Mouse (Mus musculus): ENCODE measurements around the gene Sema5a. TPM values are rescaled to one million over a fixed set of nuclear protein-coding genes. Genes with fewer than 3 reads are reported as not detected.
"Not testable (repeated sequence)": the region's sequence is repeated elsewhere in the genome, so short reads cannot be mapped to it uniquely, and the experiment has no call there.

Sema5a gene
- 1 to 10 TPM; 4.2 to 8.8 (median 5.5) TPM for total RNA-seq (2022)

DNA sequence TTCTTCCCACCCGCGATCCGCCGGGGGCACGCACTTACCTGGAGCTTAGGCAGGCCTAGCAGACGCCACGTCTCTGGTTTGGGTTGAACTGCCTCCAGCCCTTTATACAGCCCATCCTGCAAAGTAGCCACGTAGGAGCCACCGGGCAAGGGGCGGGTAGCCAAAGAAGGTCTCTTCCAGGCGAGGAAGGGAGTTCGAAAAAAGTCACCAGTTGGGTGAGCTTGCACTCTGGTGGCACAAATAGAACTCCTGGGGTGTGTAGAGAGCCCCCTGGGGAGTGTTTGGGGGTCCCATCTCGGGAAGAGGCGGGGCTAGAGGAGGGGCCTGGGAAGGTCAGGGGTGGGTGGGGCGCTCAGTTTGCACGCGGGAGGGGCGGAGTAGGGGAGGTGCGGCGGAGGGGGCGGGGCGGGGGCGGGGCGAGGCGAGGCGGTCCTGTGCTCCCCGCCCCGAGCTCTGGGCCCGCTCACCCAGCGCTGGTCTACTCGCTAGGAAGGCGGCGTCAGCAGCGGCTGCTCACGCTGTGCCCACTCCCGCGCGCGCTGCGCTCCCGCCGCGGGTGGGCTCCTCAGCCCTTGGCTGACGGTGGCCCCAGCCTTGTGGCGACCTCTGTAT, at the start of gene Sema5a:
Gene Sema5a, plus strand, starts transcription at position 467 of the 612 bp plus-strand sequence.
- DNase-seq (ENCODE audit: low spot score), result peak; percentile 66

DNA sequence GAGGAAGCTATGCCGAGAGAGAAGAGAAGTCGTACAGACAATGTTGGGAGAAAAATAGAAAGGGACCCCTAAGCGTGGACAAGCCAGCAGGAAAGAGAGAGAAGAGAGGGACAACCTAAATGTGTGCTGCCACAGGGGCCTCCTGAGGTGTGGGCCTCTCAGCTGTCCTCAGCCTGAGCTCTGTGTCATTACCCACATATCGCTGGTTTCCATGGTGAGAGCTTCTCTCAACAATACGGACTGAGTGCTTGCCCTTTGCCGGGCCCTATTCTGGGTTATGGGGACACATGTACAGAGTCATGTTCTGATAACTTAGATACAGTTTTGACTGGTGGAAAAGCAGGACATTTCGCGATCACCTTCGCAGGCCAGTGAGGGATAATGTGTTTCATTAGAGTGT, 46.5 kb upstream of the Sema5a start:
- DNase-seq (ENCODE audit: low spot score), result no peak

DNA sequence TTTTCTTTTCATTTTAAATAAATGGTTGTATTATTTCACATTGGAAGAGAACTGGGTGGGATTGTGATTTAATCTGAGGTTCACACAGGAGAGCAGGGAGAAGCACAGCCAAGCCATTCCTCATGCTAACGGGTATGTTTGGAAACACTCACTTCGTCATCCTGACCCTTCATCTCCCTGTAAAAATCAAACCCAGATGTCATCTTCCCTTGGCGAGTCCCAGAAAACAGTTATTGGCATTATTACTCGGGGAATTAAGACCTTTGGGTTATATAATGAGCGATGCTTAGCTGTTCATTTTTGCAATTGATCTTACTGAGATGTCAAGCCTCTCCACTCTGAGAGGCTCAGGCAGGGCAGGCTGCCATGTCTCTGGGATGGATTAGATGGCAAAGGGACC, 46.0 kb upstream of the Sema5a start:
- DNase-seq (ENCODE audit: low spot score), result no peak

DNA sequence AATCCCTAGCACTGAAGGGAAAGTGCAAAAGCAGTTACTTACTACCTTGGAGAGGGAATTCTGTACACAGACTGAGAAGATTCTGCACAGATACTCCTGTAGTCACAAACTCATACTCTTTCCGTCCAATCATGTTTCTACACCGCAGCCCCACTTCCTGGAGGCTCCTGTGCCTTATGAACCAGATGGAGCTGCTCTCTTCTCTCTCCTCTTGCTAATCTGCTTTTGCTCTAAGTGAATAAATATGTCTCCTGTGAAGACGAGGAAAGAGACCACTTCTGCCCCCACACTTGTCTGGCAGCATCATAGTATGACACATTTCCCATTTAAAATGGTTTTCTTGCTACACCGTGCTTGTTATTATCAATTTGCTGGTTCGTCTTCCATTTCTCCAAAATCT, 41.4 kb upstream of the Sema5a start:
- DNase-seq (ENCODE audit: low spot score), result no peak

DNA sequence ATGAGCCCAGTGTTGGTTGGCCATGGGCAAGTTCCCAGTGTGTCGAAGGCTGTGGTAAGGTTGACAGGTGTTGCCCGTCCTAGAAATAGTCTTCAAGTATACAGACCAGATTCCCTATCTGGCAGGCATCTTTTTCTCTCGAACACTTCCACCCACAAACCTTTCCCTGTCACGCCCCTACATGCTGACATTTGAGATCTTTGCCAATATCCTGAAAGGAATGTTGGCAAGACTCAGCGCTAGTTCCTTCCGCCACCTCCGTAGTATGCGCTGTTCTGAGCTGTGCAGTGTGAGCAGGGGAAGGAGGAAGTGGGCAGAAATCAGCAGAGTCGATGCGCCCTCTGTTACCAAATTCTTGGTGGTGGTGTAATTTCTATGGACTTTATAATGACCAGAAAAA, 39.7 kb upstream of the Sema5a start:
- DNase-seq (ENCODE audit: low spot score), result no peak

DNA sequence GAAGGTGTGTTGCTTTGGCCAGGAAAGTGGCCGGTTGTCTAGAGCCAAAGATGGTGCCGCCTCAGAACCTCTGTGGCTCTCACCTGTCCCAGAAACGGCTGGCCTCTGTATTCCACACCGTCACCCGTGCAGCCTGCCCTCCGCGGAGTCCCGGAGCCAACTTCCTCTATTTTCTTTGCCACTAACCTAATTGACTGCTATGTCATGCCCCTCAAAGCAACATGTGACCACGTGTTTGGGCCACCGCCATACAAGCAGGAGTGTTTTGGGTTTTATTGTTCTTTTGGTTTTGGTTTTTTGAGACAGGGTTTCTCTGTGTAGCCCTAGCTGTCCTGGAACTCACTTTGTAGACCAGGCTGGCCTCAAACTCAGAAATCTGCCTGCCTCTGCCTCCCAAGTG, 29.9 kb upstream of the Sema5a start:
- DNase-seq (ENCODE audit: low spot score), result not testable (repeated sequence)

DNA sequence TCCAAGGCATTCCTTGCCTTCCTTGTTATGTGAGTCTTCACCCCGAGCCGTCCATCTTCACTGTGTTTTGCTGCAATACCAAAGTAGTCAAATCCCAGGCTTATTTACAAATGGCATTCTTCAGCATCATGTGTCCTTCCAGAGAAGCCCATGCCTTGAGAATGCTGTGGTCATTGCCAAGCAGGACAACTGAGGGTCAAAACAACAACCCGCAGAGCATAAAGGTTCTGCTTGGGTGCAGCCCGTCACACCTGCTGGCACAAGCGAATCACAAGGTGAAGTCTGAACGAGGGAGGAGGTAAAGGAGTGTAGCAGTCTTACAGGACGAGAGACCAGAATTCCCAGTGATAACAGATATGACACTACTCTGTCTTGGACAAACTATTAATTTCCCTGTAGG, 21.6 kb upstream of the Sema5a start:
- DNase-seq (ENCODE audit: low spot score), result no peak

DNA sequence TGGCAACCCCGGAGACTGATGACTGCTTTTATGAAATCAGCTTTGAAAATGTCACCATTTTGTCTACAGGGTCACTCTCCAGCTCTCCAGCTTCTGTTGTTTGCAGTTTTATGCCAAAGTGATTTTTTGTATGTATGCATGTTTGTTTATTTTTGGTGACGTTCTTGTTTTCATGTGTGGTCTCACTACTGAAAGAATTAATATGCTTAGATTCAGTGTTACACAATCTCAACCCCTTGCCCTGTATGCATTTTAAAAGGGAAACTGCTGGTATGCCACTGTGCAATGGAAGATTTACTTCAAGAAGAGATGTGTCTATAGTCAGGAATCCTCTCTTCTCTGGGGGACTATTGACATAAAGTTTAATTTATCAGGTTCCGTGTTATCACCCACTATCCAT, 19.2 kb upstream of the Sema5a start:
- DNase-seq (ENCODE audit: low spot score), result no peak

DNA sequence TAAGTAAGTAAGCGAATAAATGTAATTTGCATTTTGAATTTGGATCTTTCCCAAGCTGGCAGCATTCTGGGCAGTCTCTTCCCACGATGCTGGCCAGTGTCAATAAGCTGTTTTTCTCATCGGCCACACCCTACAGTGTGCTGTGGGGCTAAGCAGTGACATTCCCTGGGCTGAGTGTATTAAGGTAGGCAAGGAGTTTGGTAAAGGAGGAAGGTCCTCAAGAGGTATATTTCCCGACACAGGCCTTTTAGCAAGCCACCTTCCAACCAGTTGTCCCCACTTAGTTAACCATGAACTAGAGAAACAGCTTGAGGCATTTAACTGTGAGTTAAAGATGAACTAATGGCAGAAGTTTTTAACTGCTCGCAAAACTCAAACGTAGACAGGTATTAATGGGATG, 18.2 kb upstream of the Sema5a start:
- no peak for DNase-seq (ENCODE audit: low spot score)

DNA sequence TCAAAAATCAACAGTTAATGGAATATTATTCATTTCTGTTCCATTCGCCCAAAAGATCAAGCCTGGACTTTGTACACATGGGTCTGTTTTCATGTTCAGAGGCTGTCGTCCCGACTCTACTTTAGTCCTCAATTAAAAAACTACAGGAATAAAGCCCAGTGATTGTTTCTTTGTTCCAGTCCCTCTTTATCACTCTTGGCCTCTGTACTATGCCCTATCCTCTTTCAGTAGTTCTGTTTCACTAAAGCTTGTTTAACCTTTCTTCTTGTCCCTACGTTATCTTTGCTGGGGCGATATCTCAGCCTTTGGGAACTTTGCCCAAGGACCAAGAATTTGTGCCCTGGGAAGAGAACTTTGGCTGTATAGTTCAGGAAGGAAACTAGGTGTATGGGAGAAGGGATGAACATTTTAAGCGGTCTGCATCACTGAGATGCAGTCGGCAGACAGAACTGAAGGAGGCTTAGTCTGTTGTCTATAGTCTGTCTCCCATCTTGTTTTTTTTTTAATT, 17.7 kb upstream of the Sema5a start:
- DNase-seq (ENCODE audit: low spot score), result no peak

DNA sequence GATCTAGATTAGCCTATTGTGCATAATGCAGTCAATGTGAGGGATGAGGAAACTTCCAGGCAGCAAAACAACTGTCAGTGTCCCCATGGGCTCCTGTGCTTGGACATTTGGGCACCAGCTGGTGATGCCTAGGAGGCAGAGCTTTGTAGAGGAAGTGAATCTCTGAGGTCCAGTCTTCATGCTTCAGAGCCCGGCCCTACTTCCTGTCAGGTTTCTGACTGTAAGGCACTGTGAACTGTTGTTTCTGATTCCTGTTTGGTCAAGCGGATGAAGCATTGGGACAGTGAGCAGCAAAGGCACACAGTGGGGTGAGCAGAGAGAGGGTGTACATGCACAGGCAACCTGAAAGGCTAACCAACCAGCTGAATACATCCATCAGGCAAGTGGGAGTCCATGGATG, 14.5 kb upstream of the Sema5a start:
- no peak for DNase-seq (ENCODE audit: low spot score)

DNA sequence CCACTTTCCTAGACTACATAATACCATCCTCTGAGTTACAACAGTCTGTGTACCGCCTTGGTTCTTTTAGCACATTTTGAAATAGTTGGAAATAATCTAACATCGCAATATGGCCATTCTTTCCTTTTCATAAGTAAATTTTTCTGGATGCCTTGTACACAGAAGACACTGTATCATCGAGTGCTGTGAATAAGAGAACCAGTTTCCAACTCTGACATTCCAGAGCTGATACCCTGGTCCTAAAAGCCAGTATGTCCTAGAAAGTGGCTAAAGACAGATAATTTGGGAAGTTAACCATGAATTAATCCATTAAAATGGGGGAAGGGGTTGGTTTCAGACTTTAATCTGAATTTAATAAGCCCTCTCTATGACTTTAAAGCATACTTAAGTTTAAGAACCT, 12.4 kb upstream of the Sema5a start:
- DNase-seq (ENCODE audit: low spot score), result no peak

DNA sequence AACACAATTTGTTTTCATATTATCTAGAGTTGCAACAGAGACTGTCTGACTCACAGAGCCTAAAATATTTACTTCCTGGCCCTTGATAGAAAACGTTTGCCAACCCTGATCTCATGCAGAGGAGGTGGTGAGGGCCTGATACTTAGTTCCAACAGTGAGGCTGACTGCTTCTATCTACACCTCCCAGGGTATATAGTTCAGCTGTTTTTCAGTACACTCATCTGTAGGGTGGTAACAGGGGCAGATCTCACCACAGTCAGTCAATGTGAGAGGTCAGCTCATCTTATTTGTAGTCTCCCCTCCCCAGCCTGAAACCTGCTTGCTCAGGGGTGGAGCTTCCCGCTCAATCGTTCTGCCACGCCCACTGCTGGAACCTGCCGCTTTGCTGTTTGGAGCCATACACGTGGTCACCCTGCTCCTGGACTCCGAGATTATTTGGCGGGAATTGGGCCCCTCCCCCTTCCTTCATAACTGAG, 11.9 kb upstream of the Sema5a start:
- peak; percentile 81 for DNase-seq (ENCODE audit: low spot score)

DNA sequence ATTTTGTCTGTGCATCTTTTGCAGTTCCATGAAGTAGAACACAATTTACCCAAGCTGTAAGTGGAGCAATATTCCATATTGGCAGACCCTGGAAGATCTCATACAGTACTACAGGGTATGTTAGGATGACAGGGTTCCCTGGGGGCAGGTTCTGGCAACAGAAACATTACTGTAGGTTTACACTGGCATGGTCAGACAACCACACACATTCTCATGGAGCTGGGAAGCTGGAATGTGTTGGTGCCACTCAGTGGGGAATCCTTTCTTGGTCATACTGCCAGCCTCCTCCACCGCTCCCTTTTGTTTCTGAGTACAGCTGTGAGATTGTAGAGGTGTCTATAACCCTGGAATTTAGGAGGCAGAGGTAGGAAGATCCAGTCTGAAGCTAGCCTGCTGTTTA, 11.2 kb upstream of the Sema5a start:
- no peak for DNase-seq (ENCODE audit: low spot score)

DNA sequence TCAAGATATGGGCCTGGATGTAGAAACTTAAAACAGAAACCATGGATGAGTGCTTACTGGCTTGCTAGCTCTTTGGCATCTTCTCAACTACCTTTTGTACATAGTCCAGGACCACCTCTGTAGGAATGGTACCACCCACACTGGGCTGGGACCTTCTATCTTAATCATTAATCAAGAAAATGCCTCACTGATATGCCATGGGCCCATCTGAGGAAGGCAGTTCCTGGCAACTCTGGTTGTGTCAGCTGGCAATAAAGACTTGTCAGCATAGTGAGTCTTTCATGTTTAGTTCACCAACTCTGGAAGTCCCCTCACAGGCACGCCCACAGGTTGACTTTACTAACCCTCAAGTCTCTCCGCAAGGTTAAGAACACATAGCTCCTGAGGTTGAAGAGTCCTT, 5.5 kb upstream of the Sema5a start:
- DNase-seq (ENCODE audit: low spot score), result no peak

DNA sequence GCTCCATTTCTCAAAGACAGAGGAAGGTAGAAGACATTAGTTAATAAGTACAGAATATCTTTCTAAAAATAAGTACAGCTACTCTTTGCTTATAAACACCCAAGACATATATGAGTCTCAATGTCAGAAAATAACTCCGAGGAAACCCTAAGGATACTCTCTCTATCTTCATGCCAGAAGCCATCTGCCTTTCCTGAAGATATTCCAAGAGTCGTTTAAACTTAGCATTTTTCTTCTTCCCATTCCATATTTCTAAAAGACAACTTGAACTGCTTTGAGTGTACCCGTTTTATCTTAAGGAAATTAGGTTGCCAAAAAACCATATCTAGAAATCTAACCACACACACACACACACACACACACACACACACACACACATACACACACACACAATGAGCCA, 4.5 kb upstream of the Sema5a start:
- DNase-seq (ENCODE audit: low spot score), result no peak

DNA sequence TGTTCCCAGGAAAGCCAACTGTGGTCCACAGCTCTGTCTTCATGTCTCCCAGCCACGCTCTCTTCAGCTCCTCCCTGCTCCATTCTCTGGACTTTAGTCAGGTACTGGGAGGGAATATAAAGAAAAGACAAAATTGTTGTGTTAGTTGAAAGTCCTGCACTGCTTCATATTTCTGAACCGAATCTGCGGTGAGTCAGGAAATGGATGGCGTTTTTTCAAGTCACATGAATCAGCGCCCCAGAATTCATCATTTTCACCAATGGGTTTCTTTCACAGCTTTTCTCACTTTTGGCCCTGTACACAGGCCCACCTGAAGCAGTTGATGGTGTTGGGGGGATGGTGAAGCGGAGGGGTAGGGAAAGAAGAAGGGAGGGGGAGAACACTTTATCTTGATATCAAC, 2.9 kb upstream of the Sema5a start:
- no peak for DNase-seq (ENCODE audit: low spot score)

DNA sequence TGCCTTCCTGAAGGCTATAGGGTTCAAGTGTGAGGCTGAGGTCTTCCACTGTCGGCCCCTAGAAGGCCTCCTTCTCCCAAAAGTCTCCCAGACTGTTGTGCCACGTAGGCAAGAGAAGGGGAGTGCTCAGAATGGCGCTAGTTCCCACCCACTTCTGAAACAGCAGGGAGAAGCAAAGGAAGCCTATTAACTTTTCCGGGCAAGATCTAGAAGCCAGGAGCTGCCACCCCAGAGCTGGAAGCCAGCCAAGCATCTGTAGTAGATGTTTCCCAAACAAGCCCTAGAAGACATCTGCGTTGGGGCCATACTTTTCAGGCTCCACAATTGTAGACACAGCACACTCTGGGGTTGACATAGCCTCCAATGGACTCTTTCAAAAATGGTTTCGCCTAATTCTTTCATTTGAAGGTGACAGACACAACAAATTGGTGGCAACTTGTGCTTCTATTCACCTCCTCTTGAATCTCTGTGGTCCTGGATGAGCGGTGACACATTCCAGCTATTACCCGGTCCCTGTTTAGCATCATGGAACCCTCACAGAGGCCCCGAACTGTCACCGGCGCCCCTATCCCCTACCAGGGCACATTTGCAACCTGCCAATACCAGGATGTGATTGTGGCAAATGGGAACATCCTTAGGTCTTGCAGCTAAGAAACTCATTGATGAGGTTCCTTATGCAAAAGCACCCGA, 1.4 kb upstream of the Sema5a start:
- peak; percentile 38 for DNase-seq (ENCODE audit: low spot score)

DNA sequence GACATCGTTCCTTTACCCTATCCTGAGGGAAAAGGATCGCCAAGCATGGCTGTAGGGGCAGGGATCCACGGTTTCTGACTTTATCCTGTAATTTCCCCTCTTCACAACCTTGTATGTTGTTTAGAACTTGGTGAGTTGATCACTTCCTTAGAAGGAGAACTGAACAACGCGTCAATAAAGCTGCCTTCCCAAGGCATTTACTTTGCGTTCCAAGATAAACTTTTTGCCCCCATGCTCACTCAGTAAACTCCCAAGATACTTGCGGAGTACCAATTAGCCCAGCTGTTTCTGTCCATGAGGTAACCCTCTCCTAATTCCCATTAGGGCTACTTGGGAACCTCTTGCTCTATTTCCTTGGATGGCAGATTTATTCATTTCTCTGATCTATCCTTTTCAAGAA, 786 bp upstream of the Sema5a start:
- peak; percentile 13 for DNase-seq (ENCODE audit: low spot score)

DNA sequence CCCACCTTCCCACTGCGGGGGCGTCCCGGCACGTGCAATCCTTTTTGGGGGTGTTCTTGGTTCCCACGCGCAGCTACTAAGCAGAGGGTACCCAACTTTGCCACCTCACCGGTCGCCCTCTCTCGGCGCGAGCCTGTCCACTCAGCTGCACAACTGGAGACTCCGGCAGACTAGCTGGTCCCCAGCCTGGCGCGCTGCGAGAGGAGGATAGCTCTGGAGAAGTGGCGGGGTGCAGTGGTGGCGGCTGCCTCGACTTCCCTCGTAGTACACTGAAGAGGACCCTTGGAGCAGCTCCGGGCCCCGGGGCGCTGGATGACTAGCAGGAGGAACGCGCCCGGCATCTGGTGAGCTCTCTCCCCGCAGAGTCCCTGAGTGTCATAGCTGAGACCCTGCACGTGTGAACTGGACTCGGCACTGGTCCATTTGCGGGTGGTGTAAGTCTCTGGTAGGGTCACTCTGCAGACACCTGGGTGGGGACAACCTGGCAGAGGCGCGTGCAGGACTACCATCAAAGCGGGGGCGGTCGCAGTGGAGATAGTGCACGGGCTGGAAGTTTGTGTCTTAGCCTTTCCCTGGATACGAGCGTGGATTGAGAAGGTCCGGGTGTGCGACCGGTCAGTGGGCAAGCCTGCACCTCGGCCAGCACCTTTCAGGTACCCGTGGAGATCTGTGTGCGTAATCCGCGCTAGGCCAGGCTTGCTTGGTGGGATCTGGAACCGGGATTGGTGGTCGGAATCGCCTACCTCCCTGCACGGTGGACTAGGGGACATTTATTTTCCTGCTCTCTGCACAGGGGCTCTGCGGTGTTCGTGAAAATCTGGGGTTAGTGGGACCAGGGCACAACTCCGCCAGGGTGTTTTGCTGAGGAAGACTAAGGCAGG, 586 bp downstream of the Sema5a start:
- no peak for DNase-seq (ENCODE audit: low spot score)

DNA sequence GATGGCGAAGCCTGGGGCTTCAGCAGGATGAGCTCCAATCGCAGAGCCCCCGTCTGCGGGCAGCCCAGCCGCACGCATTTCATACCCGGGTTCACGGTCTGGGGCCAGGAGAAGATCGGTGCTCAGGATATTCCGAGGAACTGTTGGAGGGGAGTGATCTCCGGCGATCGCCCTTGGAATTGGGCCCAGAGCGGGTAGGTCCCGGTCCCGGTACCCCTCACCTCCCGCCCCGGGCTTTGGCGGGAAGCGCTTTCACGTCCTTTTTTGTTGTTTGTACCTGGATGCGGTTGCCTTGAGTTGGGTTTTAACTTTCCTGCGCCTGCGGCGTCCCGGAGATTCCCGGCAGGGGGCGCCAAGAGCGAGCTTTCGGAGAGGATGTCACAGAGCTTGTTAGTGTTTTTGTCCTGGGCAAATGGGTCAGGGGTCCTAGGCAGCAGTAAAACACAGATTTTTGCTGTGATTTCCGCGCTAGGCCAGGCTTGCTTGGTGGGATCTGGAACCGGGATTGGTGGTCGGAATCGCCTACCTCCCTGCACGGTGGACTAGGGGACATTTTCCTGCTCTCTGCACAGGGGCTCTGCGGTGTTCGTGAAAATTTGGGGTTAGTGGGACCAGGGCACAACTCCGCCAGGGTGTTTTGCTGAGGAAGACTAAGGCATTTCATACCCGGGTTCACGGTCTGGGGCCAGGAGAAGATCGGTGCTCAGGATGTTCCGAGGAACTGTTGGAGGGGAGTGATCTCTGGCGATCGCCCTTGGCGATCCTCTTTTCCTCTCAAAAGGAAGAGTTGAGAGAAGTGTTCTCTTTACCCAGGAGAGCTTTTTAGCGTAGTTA, 1.4 kb downstream of the Sema5a start:
- peak; percentile 85 for DNase-seq (ENCODE audit: low spot score)

DNA sequence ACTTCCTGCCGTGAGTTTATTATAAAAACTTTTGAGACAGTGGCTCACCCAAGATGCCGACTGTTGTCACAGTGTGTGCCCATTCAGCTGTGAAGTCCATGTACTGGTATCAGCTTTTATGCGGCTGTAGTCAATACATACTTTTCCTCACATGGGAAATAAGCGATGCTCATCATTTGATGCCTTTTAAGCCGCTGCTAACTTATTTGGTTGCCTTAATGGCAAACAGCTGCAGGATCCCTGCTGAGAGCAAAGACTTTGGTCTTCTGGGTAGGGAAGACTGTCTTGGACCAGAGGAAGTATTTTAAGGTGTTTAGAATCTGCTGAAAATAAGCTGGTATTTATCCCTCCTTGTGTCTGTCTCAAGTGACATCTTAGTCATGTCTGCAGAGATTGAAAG, 2.7 kb downstream of the Sema5a start:
- DNase-seq (ENCODE audit: low spot score), result no peak
